Mouse (Mus musculus) pancreas, adult 10 weeks (tissue): ENCODE results near the gene Il4. TPM values are rescaled to one million over a fixed set of nuclear protein-coding genes. Genes with fewer than 3 reads are reported as not detected.

Experiments
- polyA plus RNA-seq: library from polyadenylated mRNA; stranded (reverse); fragments of 350-450 nt; fragmentation: Illumina TruSeq; extraction: RNeasy Lipid Tissue Mini Kit (QIAGEN cat#74804); gene quantifications from one replicate; pipeline ENCODE4 v1.2.3, GENCODE M21; 2015; ENCODE audit warnings: low read depth, low replicate concordance; ENCODE audit not compliant: insufficient read depth

Il4 gene
- polyA plus RNA-seq = not detected

DNA sequence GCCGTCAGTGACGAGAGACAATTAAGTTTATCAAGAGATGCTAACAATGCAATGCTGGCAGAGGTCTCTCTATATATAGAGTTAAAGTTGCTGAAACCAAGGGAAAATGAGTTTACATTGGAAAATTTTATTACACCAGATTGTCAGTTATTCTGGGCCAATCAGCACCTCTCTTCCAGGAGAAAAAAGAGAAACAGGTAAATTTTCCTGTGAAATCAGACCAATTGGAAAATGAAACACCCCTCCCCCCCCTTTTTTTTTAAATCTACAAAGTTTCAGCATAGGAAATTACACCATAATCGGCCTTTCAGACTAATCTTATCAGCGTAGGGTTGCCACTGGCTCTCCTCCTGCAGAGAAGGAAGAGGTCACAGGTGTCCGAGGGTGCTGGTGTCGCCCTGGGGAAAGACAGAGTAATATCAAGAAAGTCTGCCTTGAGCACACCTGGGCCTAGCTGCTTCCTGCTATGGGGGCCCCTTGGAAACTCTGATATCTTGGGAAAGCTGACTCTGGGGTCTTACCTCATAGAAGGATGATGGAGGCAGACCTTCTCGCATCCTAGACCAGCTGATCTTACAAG is at the start of gene Il4:
Il4 (minus strand) TSS at position 51 of the 580 bp plus-strand sequence.

DNA sequence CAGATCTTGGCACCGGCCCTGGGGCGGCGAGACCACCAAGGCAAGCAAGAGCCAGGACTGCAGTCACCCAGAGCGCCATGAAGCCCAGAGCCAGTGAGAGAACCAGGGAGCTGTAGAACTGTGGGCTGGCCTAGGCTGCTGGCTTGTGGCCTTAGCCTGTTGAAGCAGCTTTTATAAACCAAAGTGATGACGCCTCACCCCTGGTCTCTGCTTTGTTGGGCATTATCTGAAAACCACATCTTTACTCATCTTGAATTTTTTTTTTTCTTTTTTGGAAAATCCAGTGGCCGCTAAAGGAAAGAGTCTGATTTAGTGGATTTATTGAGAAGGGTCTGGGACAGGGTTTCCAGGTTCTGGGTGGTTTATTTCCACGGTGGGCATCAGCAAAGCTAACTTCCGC is 16.1 kb upstream of the Il4 start, which contains the start of gene Il13:
Il13 (minus strand) TSS at position 147 of the 400 bp plus-strand sequence.

DNA sequence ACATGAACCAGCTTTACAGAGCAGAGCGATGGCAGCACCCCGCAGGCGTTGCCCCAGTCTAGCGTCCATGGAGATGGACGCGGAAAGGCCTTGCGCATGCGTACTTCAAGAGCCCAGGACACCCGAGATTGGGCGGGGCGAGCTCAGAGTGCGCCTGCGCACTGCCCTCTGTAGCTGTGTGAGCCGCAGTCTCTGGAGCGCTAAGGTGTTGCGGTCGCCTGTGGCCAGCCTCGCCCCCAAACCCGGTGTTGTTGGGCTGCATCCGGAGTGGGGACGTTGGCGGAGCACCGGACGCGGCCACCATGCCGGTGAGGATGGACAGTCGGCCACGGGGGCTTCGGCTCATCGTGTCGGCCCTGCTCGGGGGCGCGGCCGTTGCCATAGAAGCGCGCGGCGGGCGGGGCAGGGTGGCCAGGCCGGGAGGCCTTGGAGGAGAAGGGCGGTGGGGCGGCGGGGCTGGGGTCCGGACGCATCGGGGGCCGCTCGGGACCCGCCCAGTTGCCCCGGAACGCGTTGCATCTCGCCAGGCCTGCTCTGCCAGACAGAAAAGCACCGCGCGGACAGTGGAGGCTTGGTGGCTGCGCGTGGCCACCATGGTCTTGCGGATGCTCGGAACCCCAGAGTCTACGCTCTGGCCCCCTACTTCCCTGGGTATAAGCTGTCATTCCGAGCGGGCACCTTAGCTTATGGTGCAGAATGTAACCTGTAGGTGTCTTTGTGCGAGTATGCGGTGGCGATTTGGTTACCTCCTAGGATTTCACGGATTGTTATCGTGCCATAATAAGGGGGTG is 51.0 kb downstream of the Il4 start, which contains the start of gene Kif3a:
Kif3a (plus strand) TSS at position 156 of the 791 bp plus-strand sequence.

Other genes with a start within 250 kb of the Il4 start
- not detected for gene Leap2, start 195.5 kb downstream of the Il4 start, polyA plus RNA-seq
- gene Uqcrq, start 187.8 kb downstream of the Il4 start, polyA plus RNA-seq = 207 TPM
- not detected for gene Gdf9, start 187.6 kb downstream of the Il4 start, polyA plus RNA-seq
- not detected for gene Gm10447, start 161.6 kb downstream of the Il4 start, polyA plus RNA-seq
- gene Shroom1, start 161.5 kb downstream of the Il4 start, polyA plus RNA-seq = 3.4 TPM
- not detected for gene Gm9837, start 148.2 kb downstream of the Il4 start, polyA plus RNA-seq
- not detected for gene Gm9945, start 138.5 kb downstream of the Il4 start, polyA plus RNA-seq
- 0.20 TPM for gene Sowaha, start 138.4 kb downstream of the Il4 start, polyA plus RNA-seq
- gene Sept8, start 99.4 kb downstream of the Il4 start, polyA plus RNA-seq = 14.3 TPM
- 4.1 TPM for gene Kif3a, start 51.3 kb downstream of the Il4 start, polyA plus RNA-seq
- gene Il13, start 16.0 kb upstream of the Il4 start, polyA plus RNA-seq = not detected
- gene Rad50, start 88.7 kb upstream of the Il4 start, polyA plus RNA-seq = 3.0 TPM
- gene Il5, start 102.1 kb upstream of the Il4 start, polyA plus RNA-seq = not detected
- 19.1 TPM for gene Irf1, start 151.3 kb upstream of the Il4 start, polyA plus RNA-seq
- 1.00 TPM for gene Gm17334, start 154.5 kb upstream of the Il4 start, polyA plus RNA-seq
- 3.2 TPM for gene Gm12216, start 240.6 kb upstream of the Il4 start, polyA plus RNA-seq